Mouse (Mus musculus) small intestine, adult 2 months (tissue): ENCODE measurements at regions not wholly inside any gene's neighbourhood (a gene's known extent, or its start where the extent isn't known, plus 50 kb on each side); places are given as distances from the start of the nearest gene placed in this dataset.
"Not testable (repeated sequence)": the region's sequence is repeated elsewhere in the genome, so short reads cannot be mapped to it uniquely, and the experiment has no call there.

Experiments
- CTCF ChIP-seq: fragments of 200-500 bp; IDR thresholded peaks from 2 replicates; pipeline ENCODE4 v1.5.1; 2012; ENCODE audit warnings: low read depth, mild to moderate bottlenecking, control low read depth, inconsistent platforms, low read length, moderate library complexity, mixed read lengths; ENCODE audit not compliant: insufficient replicate concordance, insufficient read length; ENCODE audit errors: extremely low read depth
- POLR2A ChIP-seq: fragments of 200-500 bp; IDR thresholded peaks from 2 replicates; pipeline ENCODE4 v1.6.1; 2012; ENCODE audit warnings: low read depth, mild to moderate bottlenecking, control low read depth, inconsistent platforms, low read length, moderate library complexity

GRCm38 (mm10) chr5:148790343-148790742 is 138.8 kb downstream of the Katnal1 start:
- TF ChIP-seq POLR2A, CTCF: not testable (repeated sequence)
